Mouse (Mus musculus): ENCODE measurements around the gene Dph1. TPM values are rescaled to one million over a fixed set of nuclear protein-coding genes. Genes with fewer than 3 reads are reported as not detected.

Dph1 gene
- polyA plus RNA-seq, 1 experiment from 2014 or later = 10.6 TPM

DNA sequence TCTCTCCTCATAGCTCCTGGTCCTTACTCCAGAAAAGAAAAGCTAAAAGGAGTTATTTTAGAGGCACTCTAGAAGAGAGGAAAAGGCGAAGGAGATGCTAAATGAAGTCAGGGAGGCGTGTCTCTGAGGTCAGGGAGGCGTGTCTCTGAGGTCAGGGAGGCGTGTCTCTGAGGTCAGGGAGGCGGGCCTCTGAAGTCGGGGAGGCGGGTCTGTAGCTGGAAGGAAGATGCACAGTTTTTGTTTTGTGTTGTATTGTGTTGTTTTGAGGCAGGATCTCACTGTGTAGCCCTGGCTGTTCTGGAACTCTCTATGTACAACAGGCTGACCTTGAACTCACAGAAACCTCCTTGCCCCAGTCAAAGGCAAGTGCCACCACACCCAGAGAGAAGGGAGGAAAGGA lies 6.9 kb upstream of the Dph1 start:
- Histone ChIP-seq H3K4me1 (ENCODE audit: control insufficient read depth, low read depth, low read length) (peaks cover 21% of the 10 kb centered on the region), H3K36me3 (ENCODE audit: control insufficient read depth, insufficient read depth) (no peaks in the 10 kb centered on the region), H3K27ac (ENCODE audit: low read length) (no peak overlapping the region), H3K9ac (ENCODE audit: low read depth, low read length) (no peak overlapping the region), H3K27me3 (ENCODE audit: control insufficient read depth, insufficient read depth, low read depth, low read length) (peaks cover 44% of the 10 kb centered on the region), H3K9me3 (replicated peaks; ENCODE audit: control insufficient read depth, low read length) (no peaks in the 10 kb centered on the region), H3K4me2 (ENCODE audit: low read depth, low read length) (no peak overlapping the region), H3K4me3 (ENCODE audit: low read depth, low read length) (no peak overlapping the region)
- no peak for ATAC-seq (ENCODE audit: low read depth)
- 26% methylated on average over 7 of the region's 7 CpGs for WGBS (ENCODE audit: insufficient replicate concordance)

DNA sequence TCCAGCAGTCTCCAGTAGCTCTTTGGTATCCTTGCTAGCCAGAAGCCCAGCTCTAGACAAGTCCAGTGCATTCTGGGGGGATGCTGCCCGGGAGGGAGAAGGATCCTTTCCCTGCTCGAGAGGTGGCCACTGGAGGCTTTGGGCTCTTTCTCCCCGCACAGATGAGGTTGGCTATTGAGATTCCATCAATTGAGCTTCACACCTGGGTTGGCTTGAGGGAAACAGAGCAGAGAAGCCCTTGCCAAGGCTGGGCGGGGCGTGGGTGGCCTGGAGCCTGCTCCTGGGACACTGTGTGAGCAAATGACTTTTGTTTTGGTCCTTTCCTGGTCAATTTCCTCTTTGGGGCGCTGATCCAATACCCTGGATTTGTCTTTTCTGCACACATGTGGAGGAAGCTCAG lies 5.1 kb upstream of the Dph1 start:
- Histone ChIP-seq H3K9me3 (replicated peaks; ENCODE audit: control insufficient read depth, low read length) (no peaks in the 10 kb centered on the region), H3K36me3 (ENCODE audit: control insufficient read depth, insufficient read depth) (no peaks in the 10 kb centered on the region), H3K9ac (ENCODE audit: low read depth, low read length) (no peak overlapping the region), H3K4me2 (ENCODE audit: low read depth, low read length) (no peak overlapping the region), H3K4me1 (ENCODE audit: control insufficient read depth, low read depth, low read length) (peaks cover 17% of the 10 kb centered on the region), H3K27ac (ENCODE audit: low read length) (no peak overlapping the region), H3K27me3 (ENCODE audit: control insufficient read depth, insufficient read depth, low read depth, low read length) (peaks cover 56% of the 10 kb centered on the region), H3K4me3 (ENCODE audit: low read depth, low read length) (no peak overlapping the region)
- no peak for ATAC-seq (ENCODE audit: low read depth)
- WGBS (ENCODE audit: insufficient replicate concordance) = 63% methylated on average over 6 of the region's 6 CpGs

DNA sequence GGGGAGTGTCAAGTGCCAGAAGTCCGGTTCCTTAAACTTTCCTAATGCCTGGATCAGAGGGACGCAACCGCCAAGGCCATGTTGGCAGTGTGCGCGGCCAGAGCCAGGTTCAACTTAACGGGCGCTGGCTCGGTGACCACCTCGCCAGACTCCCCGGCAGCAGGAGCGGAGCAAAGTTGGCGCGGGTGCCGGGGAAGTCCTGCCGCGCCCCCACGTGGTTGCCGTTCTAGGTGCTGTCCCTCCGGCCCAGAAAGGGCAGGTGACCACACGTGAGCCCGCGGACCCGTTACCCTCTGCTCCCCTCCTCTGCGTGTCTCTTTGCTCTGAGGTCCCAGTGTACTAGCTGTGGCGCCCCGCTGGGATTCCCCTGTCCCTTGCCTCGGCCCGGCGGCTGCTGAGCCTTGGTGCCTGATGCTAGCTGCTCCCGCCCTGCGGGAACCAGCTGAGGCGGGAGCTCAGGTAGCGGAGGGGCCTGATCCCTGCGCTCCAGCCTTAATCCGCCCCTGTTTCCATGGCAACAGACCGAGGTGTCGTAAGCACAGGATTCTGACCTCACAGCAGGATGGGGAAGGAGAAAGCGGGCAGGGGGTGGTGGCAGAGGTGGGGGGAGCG lies 3.9 kb upstream of the Dph1 start:
- Histone ChIP-seq H3K9me3 (replicated peaks; ENCODE audit: control insufficient read depth, low read length) (no peaks in the 10 kb centered on the region), H3K4me2 (ENCODE audit: low read depth, low read length) (peak overlapping the region; percentile 72), H3K36me3 (ENCODE audit: control insufficient read depth, insufficient read depth) (no peaks in the 10 kb centered on the region), H3K27me3 (ENCODE audit: control insufficient read depth, insufficient read depth, low read depth, low read length) (peaks cover 56% of the 10 kb centered on the region), H3K27ac (ENCODE audit: low read length) (no peak overlapping the region), H3K4me1 (ENCODE audit: control insufficient read depth, low read depth, low read length) (peaks cover 25% of the 10 kb centered on the region), H3K9ac (ENCODE audit: low read depth, low read length) (no peak overlapping the region), H3K4me3 (ENCODE audit: low read depth, low read length) (peak overlapping the region; percentile 59)
- 0 out of 2 replicates have a peak, but pooled peaks have one; percentile 2 for ATAC-seq (ENCODE audit: low read depth)
- 1% methylated on average over 39 of the region's 39 CpGs for WGBS (ENCODE audit: insufficient replicate concordance)

DNA sequence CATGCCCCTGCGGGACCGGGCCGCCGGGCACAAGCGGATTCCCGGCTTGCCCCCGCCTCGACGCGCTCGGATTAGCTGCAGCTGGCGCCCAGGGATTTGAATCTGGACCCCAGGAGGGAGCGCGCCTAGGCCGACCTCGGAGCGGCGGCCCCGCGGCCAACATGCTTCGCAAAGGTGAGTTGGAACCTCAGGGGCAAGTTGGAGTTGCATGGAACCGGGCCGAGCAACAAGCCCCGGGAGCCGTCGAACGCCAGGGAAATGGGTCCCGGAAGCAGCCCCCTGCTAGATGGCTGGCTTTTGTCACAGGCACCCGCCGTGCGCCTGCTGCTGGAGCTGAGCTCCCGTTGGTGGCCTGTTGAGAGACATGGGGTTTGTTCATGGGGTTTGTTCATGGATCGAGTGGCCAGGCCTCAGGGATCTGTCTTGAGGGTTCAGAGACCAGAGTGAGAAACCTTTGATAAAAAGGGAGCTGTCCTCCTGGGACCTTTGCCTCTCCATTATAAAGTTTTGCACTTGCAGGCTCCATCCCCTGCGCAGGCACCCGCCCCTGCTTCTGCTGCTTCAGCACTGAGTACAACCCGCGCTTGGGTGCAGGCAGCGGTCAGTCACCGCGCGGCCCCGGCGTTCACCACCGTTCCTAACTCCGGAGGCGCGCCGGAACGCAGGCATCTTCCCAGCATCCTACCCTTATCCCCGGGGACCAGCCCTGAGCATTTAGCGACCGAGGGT lies 3.2 kb upstream of the Dph1 start:
- H3K27me3 ChIP-seq (ENCODE audit: control insufficient read depth, insufficient read depth, low read depth, low read length) = peaks cover 56% of the 10 kb centered on the region
- peak overlapping the region; percentile 59 for H3K4me3 ChIP-seq (ENCODE audit: low read depth, low read length)
- H3K27ac ChIP-seq (ENCODE audit: low read length) = no peak overlapping the region
- H3K9me3 ChIP-seq (replicated peaks; ENCODE audit: control insufficient read depth, low read length) = no peaks in the 10 kb centered on the region
- 1% methylated on average over 52 of the region's 52 CpGs for WGBS (ENCODE audit: insufficient replicate concordance)
- no peaks in the 10 kb centered on the region for H3K36me3 ChIP-seq (ENCODE audit: control insufficient read depth, insufficient read depth)
- peak overlapping the region; percentile 72 for H3K4me2 ChIP-seq (ENCODE audit: low read depth, low read length)
- peaks cover 32% of the 10 kb centered on the region for H3K4me1 ChIP-seq (ENCODE audit: control insufficient read depth, low read depth, low read length)
- no peak overlapping the region for H3K9ac ChIP-seq (ENCODE audit: low read depth, low read length)
- ATAC-seq (ENCODE audit: low read depth) = no peak

DNA sequence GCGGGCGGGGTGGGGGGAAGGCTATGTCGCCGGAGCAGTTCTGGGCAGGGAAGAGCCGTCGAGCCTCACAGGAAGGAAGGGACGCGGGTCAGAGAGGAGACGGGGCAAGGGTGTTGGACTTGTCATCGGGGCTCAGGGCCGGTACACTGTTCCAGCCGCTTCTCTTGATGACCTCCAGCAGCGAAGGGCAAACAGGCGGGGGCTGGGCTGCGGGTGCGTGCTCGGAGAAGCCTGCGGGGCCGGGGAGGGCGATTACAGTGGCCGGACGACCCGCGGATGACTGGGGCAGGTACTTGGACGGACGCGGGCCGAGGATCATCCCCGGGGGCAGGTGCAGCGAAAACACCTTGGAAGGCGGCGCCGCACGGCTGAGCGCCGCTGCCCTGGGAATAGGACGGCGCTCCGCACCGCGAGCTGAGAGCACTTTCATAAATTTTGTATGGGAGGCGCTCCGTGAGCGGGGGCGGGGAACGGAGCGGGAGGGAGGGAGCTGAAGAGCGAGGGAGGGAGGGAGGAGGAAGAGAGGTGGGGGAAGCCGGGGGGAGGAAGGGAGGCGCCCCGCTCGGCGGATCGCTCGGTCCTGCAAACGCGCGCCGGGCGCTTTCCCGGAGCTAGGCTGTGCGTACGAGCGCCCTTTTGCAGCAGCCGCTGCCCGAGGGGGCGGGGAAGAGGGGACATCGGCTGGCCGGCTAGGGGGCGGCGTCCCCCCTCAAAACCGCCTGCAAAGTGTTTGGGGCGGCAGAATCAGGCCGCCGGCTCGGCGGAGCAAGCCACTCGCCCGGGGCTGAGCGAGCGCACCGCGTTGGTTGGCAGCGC lies 2.4 kb upstream of the Dph1 start, which contains the start of gene Rtn4rl1:
Gene Rtn4rl1 (plus strand): TSS at position 528 of the 816 bp plus-strand sequence.
- Histone ChIP-seq H3K9me3 (replicated peaks; ENCODE audit: control insufficient read depth, low read length) (no peaks in the 10 kb centered on the region), H3K4me2 (ENCODE audit: low read depth, low read length) (peak within 1 kb of the TSS; percentile 72), H3K4me3 (ENCODE audit: low read depth, low read length) (peak within 1 kb of the TSS; percentile 59), H3K36me3 (ENCODE audit: control insufficient read depth, insufficient read depth) (no peaks in the 10 kb centered on the region), H3K9ac (ENCODE audit: low read depth, low read length) (peak within 1 kb of the TSS; percentile 14; the same call in 1 of the 2 replicates), H3K27ac (ENCODE audit: low read length) (no peak within 1 kb of the TSS), H3K27me3 (ENCODE audit: control insufficient read depth, insufficient read depth, low read depth, low read length) (peaks cover 56% of the 10 kb centered on the region), H3K4me1 (ENCODE audit: control insufficient read depth, low read depth, low read length) (peaks cover 39% of the 10 kb centered on the region)
- ATAC-seq (ENCODE audit: low read depth) = 0 out of 2 replicates have a peak, but pooled peaks have one; percentile 5
- WGBS (ENCODE audit: insufficient replicate concordance) = under 1% methylated on average over 81 of the region's 84 CpGs

DNA sequence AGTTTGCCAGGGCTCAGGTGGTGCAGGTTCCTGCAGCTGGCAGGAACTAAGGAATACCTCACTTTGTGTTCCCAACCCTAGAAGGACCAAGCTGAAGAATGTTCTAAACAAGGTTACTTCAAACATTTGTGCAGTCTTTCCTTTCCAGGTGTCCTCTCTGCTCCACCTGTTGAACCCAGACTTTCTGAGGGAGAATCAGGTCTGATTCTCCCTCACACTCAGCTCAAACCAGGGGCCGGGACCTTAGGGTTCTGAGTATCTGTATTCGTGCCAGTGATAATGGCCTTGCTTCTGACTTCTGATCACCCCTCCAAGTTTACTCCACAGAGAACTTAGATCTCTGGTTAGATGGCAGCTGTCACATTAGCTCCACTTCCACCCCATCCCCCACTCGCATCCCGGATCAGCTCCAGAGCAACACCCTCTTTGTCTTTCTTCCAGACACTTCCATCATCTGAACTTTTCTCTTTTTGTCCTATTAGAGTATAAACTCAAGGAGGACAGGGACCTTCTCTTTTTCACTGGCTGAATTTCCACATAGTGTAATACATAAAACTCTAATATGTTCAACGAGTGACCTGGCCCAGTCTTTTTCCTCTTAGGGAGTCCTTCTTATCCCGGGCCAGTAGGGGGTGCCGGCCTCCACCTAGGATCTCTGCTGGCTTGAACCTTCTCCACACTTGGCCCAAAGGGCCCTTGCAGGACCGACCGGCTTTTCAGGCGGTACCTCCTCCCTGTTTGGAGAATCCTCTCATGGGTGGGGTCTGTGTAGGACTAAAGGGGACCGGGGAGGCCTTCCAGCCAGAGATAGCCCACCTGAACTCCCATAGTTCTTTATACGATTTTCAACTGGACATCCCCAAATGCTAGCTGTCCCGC lies 1.5 kb upstream of the Dph1 start:
- ATAC-seq (ENCODE audit: low read depth) = peak; percentile 44; the same call in 1 of the 2 replicates
- H3K9ac ChIP-seq (ENCODE audit: low read depth, low read length) = no peak overlapping the region
- H3K4me2 ChIP-seq (ENCODE audit: low read depth, low read length) = peak overlapping the region; percentile 72
- 23% methylated on average over 13 of the region's 13 CpGs for WGBS (ENCODE audit: insufficient replicate concordance)
- H3K4me1 ChIP-seq (ENCODE audit: control insufficient read depth, low read depth, low read length) = peaks cover 39% of the 10 kb centered on the region
- H3K9me3 ChIP-seq (replicated peaks; ENCODE audit: control insufficient read depth, low read length) = no peaks in the 10 kb centered on the region
- H3K4me3 ChIP-seq (ENCODE audit: low read depth, low read length) = peak overlapping the region; percentile 59
- peaks cover 55% of the 10 kb centered on the region for H3K27me3 ChIP-seq (ENCODE audit: control insufficient read depth, insufficient read depth, low read depth, low read length)
- no peaks in the 10 kb centered on the region for H3K36me3 ChIP-seq (ENCODE audit: control insufficient read depth, insufficient read depth)
- H3K27ac ChIP-seq (ENCODE audit: low read length) = no peak overlapping the region

DNA sequence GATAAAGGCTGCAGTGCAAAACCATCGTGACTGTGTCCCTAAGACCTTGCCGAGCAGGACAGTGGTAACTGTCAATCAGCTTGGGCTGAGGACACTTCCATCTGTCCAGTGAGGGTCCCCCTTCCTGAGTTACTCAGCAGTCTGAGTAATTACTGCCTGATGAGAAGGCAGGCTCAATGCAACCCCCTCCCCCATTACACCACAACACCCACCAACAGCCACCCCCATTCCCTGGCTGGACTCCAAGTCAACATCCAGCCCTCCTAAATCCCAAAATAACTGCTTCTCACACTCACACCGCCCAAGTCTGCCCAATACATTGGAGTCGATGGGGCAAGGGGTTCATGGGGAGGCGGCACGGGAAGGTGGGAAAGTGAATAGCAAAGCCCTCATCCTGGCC lies 800 bp upstream of the Dph1 start:
- WGBS (ENCODE audit: insufficient replicate concordance) = 60% methylated on average over 6 of the region's 6 CpGs
- Histone ChIP-seq H3K4me1 (ENCODE audit: control insufficient read depth, low read depth, low read length) (peaks cover 39% of the 10 kb centered on the region), H3K27me3 (ENCODE audit: control insufficient read depth, insufficient read depth, low read depth, low read length) (peaks cover 50% of the 10 kb centered on the region)

DNA sequence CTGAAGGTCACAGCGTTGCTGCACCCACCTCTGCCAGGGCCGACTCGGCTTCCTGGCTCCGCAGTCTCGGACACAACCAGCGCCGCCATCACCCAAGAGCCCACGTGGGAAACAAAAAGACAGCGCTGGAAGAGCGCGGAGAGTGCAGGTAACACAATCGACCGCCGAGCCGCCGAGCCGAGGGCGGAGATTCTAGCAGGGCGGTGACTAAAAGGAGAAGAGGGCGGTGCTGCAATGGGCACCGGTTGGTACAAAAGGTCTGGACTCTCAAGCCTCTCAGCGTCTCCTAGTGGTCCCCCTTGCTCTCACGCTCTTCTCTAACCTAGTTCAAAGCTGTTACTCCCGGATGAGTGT lies 693 bp downstream of the Dph1 start:
- Histone ChIP-seq H3K4me2 (ENCODE audit: low read depth, low read length) (peak overlapping the region; percentile 89), H3K4me1 (ENCODE audit: control insufficient read depth, low read depth, low read length) (peaks cover 39% of the 10 kb centered on the region), H3K27ac (ENCODE audit: low read length) (peak overlapping the region; percentile 67), H3K9me3 (replicated peaks; ENCODE audit: control insufficient read depth, low read length) (no peaks in the 10 kb centered on the region), H3K4me3 (ENCODE audit: low read depth, low read length) (peak overlapping the region; percentile 85), H3K9ac (ENCODE audit: low read depth, low read length) (peak overlapping the region; percentile 68), H3K36me3 (ENCODE audit: control insufficient read depth, insufficient read depth) (no peaks in the 10 kb centered on the region; the same call in 1 of the 2 replicates), H3K27me3 (ENCODE audit: control insufficient read depth, insufficient read depth, low read depth, low read length) (peaks cover 35% of the 10 kb centered on the region)
- peak; percentile 83 for ATAC-seq (ENCODE audit: low read depth)
- WGBS (ENCODE audit: insufficient replicate concordance) = under 1% methylated on average over 24 of the region's 24 CpGs

More for the DNA sequence above, 800 bp upstream of the Dph1 start:
- Histone ChIP-seq H3K36me3 (ENCODE audit: control insufficient read depth, insufficient read depth) (no peaks in the 10 kb centered on the region), H3K9me3 (replicated peaks; ENCODE audit: control insufficient read depth, low read length) (no peaks in the 10 kb centered on the region), H3K9ac (ENCODE audit: low read depth, low read length) (no peak overlapping the region), H3K4me2 (ENCODE audit: low read depth, low read length) (no peak overlapping the region), H3K4me3 (ENCODE audit: low read depth, low read length) (no peak overlapping the region), H3K27ac (ENCODE audit: low read length) (no peak overlapping the region)
- ATAC-seq (ENCODE audit: low read depth) = no peak

All from liver, embryonic 16.5 days (tissue).